Mouse (Mus musculus) G1E (cell line): ENCODE results near the gene Luzp1. TPM values are rescaled to one million over a fixed set of nuclear protein-coding genes. Genes with fewer than 3 reads are reported as not detected.

Source experiments
- ATAC-seq: 2 replicates; pipeline ENCODE4 v1.8.0; 2016; ENCODE audit warnings: mild to moderate bottlenecking; ENCODE audit not compliant: insufficient number of reproducible peaks, poor library complexity, low FRiP score, severe bottlenecking; ENCODE audit errors: extremely low read depth
- DNase-seq: peaks from one replicate; pipeline ENCODE4 v3.0.0; 2012; ENCODE audit warnings: low spot score
- H3K27me3 ChIP-seq: 2 replicates; pipeline ENCODE4 v1.6.1; 2012; ENCODE audit warnings: mild to moderate bottlenecking, low read length, inconsistent platforms; ENCODE audit not compliant: insufficient read depth
- H3K36me3 ChIP-seq: replicated peaks from 2 replicates; pipeline ENCODE3; 2012; ENCODE audit warnings: mild to moderate bottlenecking, inconsistent platforms
- H3K4me1 ChIP-seq: 2 replicates; pipeline ENCODE4 v1.6.1; 2012; ENCODE audit warnings: low read depth, low read length, inconsistent platforms, mixed read lengths; ENCODE audit not compliant: insufficient read depth
- H3K4me3 ChIP-seq: 2 replicates; pipeline ENCODE4 v1.5.1; 2012; ENCODE audit warnings: low read depth, mild to moderate bottlenecking, inconsistent platforms, low read length, moderate library complexity, mixed read lengths
- H3K9me3 ChIP-seq: replicated peaks from 2 replicates; pipeline ENCODE4 v1.6.1; 2012; ENCODE audit warnings: inconsistent platforms
- CTCF ChIP-seq: IDR thresholded peaks from 2 replicates; pipeline ENCODE4 v1.5.1; 2012; ENCODE audit warnings: low read depth, low read length, inconsistent platforms, mixed read lengths
- GATA1 ChIP-seq: IDR thresholded peaks from 2 replicates; pipeline ENCODE4 v1.6.1; 2012; ENCODE audit warnings: borderline replicate concordance, low read length, inconsistent platforms, mixed read lengths
- GATA2 ChIP-seq: IDR thresholded peaks from 2 replicates; pipeline ENCODE4 v1.6.1; 2012; ENCODE audit warnings: low read depth, low read length, inconsistent platforms, borderline replicate concordance
- POLR2AphosphoS5 ChIP-seq: IDR thresholded peaks from 2 replicates; pipeline ENCODE4 v1.6.1; 2012; ENCODE audit warnings: low read depth, low read length, inconsistent platforms; ENCODE audit not compliant: insufficient replicate concordance
- TAL1 ChIP-seq: conservative IDR thresholded peaks from 2 replicates; pipeline ENCODE4 v1.6.1; 2012; ENCODE audit warnings: low read depth, low read length, inconsistent platforms, mixed read lengths
- polyA plus RNA-seq: library from polyadenylated mRNA; stranded (reverse); fragments of >175 nt; gene quantifications from 2 replicates; pipeline ENCODE4 v1.2.3, GENCODE M21; 2012
- total RNA-seq, 2 experiments: library from RNA; stranded (forward) in 1 of 2; stranded (reverse) in 1 of 2; fragments of 200-1000 nt in 1 of 2; fragments of >200 nt in 1 of 2; fragmentation: Nextera tagmentation in 1 of 2; gene quantifications; 2 replicates each; pipeline ENCODE4 v1.2.3; 2014 to 2017

The Luzp1 gene
- total and polyA plus RNA-seq, 3 experiments: 0.33 TPM; not detected in 2

DNA sequence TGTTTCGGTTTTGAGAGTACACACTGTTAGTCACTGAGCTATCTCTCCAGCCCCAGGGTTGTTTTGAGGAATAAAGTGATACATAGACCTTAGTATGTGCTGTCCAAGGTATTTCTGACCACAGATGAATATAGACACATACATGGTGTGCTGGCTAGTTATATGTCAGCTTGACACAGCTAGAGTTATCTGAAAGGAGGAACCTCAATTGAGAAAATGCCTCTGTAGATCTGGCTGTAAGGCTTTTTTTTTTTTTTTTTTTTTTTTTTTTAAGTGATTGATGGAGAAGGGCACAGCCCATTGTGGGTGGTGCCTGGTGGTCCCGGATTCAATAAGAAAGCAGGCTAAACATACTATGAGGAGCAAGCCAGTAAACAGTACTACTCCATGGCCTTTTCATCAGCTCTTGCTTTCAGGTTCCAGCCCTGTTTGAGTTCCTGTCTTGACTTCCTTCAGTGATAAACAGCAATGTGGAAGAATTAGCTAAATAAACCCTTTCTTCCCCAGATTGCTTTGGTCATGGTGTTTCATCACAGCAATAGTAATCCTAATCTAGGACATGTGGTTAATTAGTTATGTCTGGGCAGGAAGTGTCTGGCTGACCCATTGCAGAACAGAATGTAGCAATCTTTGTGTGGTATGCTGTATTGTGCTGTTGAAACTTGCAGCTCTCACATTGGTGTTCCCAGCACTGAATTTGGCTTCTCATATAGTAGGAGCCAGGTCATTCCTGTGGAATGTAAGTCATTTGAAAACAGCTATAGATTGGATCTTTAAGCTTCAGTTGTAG, 36.1 kb downstream of the Luzp1 start:
- TF ChIP-seq CTCF (no peak), POLR2AphosphoS5 (no peak), GATA2 (no peak), TAL1 (no peak), GATA1 (no peak)
- DNase-seq: no peak
- H3K4me1 ChIP-seq: no peaks in the 10 kb centered on the region
- no peak for ATAC-seq
- no peaks in the 10 kb centered on the region for H3K9me3 ChIP-seq
- H3K27me3 ChIP-seq: no peaks in the 10 kb centered on the region
- no peaks in the 10 kb centered on the region for H3K36me3 ChIP-seq
- H3K4me3 ChIP-seq: no peak overlapping the region

- TF ChIP-seq GATA2 (no peak), GATA1 (no peak), TAL1 (no peak), CTCF (no peak)
- ATAC-seq (no peak), DNase-seq (no peak)
- peaks cover 4% of the 10 kb centered on the region; the same call in 1 of the 2 replicates for H3K27me3 ChIP-seq
- no peak overlapping the region for H3K4me3 ChIP-seq
- no peaks in the 10 kb centered on the region for H3K4me1 ChIP-seq
- H3K36me3 ChIP-seq: no peaks in the 10 kb centered on the region
- H3K9me3 ChIP-seq: no peaks in the 10 kb centered on the region
These were observed 40.3 kb downstream of the Luzp1 start for GRCm38 (mm10) chr4:136509857-136510256.

DNA sequence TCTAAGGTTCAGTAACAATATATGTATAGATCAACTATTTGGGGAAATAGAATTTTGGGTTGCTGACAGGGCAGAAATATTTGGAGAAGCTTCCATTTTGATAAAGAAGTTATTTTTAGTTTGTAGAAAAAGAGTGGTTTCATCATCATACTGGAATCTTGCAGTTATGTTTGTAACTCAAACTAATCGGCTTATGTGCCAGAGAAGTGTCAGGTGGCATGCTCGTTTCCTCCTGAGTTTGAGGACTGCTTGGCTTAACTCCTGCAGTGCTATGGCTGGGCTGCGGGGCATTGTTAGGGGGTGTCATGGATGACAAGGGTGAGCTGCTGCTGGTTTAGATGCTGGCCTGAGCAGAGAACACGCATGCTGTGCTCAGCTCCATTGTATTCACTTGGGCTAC, 42.1 kb downstream of the Luzp1 start:
- no peak for TF ChIP-seq POLR2AphosphoS5
- TF ChIP-seq TAL1: no peak
- no peak for TF ChIP-seq GATA1
- TF ChIP-seq GATA2: no peak
- no peak for TF ChIP-seq CTCF
- Histone ChIP-seq H3K4me1 (no peaks in the 10 kb centered on the region), H3K36me3 (no peaks in the 10 kb centered on the region), H3K4me3 (no peak overlapping the region), H3K27me3 (peaks cover 6% of the 10 kb centered on the region), H3K9me3 (no peaks in the 10 kb centered on the region)
- ATAC-seq (no peak), DNase-seq (no peak)

DNA sequence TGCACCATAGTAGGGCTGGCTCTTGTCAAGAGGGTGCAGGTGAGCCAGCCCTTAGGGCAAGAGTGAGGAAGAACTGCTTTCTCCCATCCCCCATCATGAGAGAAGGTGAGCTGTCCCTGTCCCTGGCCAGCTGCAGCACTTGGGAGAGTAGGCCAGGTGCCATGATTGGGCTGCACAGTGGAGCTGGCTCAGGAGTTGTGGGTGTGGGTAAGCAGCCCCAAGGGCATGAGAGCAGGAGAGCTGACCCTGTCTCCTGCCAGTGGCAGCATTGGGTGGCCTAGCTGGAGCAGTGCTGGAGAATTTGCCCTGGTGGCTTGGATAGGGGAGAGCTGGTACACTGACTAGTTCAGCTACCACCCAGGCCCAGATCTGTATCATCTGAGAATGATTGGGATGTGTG, 43.3 kb downstream of the Luzp1 start:
- H3K4me3 ChIP-seq: no peak overlapping the region
- no peaks in the 10 kb centered on the region for H3K9me3 ChIP-seq
- peaks cover 6% of the 10 kb centered on the region for H3K27me3 ChIP-seq
- H3K36me3 ChIP-seq: no peaks in the 10 kb centered on the region
- TF ChIP-seq POLR2AphosphoS5 (no peak), GATA2 (no peak), CTCF (no peak), TAL1 (no peak), GATA1 (no peak)
- no peaks in the 10 kb centered on the region for H3K4me1 ChIP-seq
- ATAC-seq: no peak
- DNase-seq: no peak

- no peak for DNase-seq
- no peak for ATAC-seq
- no peak for TF ChIP-seq GATA2
- no peak for TF ChIP-seq TAL1
- no peak for TF ChIP-seq GATA1
- no peak for TF ChIP-seq CTCF
- TF ChIP-seq POLR2AphosphoS5: no peak
- Histone ChIP-seq H3K9me3 (no peaks in the 10 kb centered on the region), H3K4me3 (no peak overlapping the region), H3K36me3 (no peaks in the 10 kb centered on the region), H3K27me3 (peaks cover 2% of the 10 kb centered on the region; the same call in 1 of the 2 replicates), H3K4me1 (no peaks in the 10 kb centered on the region)
These were observed 48.6 kb downstream of the Luzp1 start for GRCm38 (mm10) chr4:136518141-136518540.

DNA sequence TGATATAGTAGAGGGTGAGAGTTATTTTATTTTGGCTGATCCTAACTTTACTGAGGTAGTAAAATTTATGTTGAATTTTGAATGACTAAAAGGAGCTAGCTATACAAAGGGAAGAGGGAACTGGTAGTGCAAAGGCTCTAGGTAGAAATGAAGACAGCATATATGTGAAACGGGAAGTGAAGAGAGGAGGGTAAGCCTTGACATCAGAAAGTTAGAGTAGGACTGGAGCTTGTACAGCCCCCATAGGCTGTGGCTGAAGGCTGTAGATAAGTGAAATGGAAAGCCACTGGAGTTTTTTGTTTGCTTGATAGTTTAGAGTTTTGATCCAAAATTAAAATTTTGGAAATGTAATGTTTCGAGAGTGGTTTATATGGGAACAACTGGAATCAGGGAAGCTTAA, 49.0 kb downstream of the Luzp1 start:
- ATAC-seq (no peak), DNase-seq (no peak)
- H3K27me3 ChIP-seq: peaks cover 2% of the 10 kb centered on the region; the same call in 1 of the 2 replicates
- no peaks in the 10 kb centered on the region for H3K4me1 ChIP-seq
- H3K9me3 ChIP-seq: no peaks in the 10 kb centered on the region
- no peaks in the 10 kb centered on the region for H3K36me3 ChIP-seq
- TF ChIP-seq GATA2: no peak
- no peak for TF ChIP-seq CTCF
- no peak for TF ChIP-seq GATA1
- TF ChIP-seq TAL1: no peak
- no peak for TF ChIP-seq POLR2AphosphoS5
- no peak overlapping the region for H3K4me3 ChIP-seq
